19 mouse cellular contexts compared by ENCODE assay signal in genomic region chr5:32008401-32008800, GRCm38 (mm10).
A peak's percentile ranks its signal among the peaks of the same experiment; 100 is the strongest.
DNase-seq lines count a peak whose midpoint lies in the region; TF ChIP-seq lines count a peak whose summit lies in the region.
"Had no signal": no experiment of that assay in that cellular context is flagged by ENCODE, and none has a peak within 500 bp of the region (broad histone marks: within the 10 kb centered on the region; RNA-seq: fewer than 3 reads in every experiment).

No protein-coding gene starts in this region.

- peaks cover 3% of the 10 kb centered on the region; the same call in 1 of the 2 replicates for H3K4me1 ChIP-seq in cerebellum, adult 2 months (ENCODE audit: control insufficient read depth, insufficient read depth, low read length)
- H3K4me1 ChIP-seq: forebrain, embryonic 10.5 days; forebrain, embryonic 13.5 days; heart, embryonic 13.5 days; hindbrain, embryonic 10.5 days; hindbrain, embryonic 13.5 days; intestine, embryonic 15.5 days had no signal

- H3K27me3 ChIP-seq in cerebellum, adult 2 months (ENCODE audit: control insufficient read depth, insufficient read depth, low read length) = no peaks in the 10 kb centered on the region
- H3K27me3 ChIP-seq: forebrain, embryonic 13.5 days; heart, embryonic 13.5 days; hindbrain, embryonic 13.5 days; intestine, embryonic 15.5 days had no signal

- no peak for TF ChIP-seq POLR2A in cerebellum, adult 2 months (IDR thresholded peaks at IDR 0.05; ENCODE audit: borderline replicate concordance, insufficient read depth, low read length)

- 37% methylated on average over 3 of the region's 3 CpGs for whole genome bisulfite sequencing in cerebellum, adult 2 months

- TF ChIP-seq CTCF in cerebellum, adult 2 months (IDR thresholded peaks at IDR 0.05; ENCODE audit: borderline replicate concordance, insufficient read depth, low read depth, low read length) = no peak
- no peak for TF ChIP-seq CTCF in layer of hippocampus, adult 2 months (conservative IDR thresholded peaks at IDR 0.05)

- H3K4me3 ChIP-seq in cerebellum, adult 2 months (replicated peaks; ENCODE audit: insufficient read depth, low read depth, low read length) = no peak overlapping the region
- no peak overlapping the region for H3K4me3 ChIP-seq in layer of hippocampus, adult 2 months
- H3K4me3 ChIP-seq: forebrain, embryonic 10.5 days; forebrain, embryonic 13.5 days; heart, embryonic 10.5 days; heart, embryonic 13.5 days; hindbrain, embryonic 10.5 days; hindbrain, embryonic 13.5 days; intestine, embryonic 15.5 days had no signal

- peak; percentile 47 to 48 for DNase-seq in cerebellum, postnatal 10 days
- no peak for DNase-seq in cerebellum, adult 2 months
- DNase-seq in gastrocnemius, postnatal 25 days = peak; percentile 23
- DNase-seq in gastrocnemius, postnatal 14 days = no peak
- no peak for DNase-seq in layer of hippocampus, adult 2 months (ENCODE audit: low spot score in 2 of 2)
- DNase-seq in layer of hippocampus, postnatal 25 days (ENCODE audit: extremely low spot score in 1 of 2, low spot score in 1 of 2) = no peak
- DNase-seq in retina, adult 2 months (ENCODE audit: low read depth, low spot score) = peak; percentile 4
- no peak for DNase-seq in retina, embryonic 14.5 days (ENCODE audit: low spot score)
- DNase-seq: adrenal gland, adult 8-10 months; adrenal gland, postnatal 25 days; cerebellum, adult 18-20 months; cerebellum, adult 9-11 months had no signal

- intact Hi-C loops in gastrocnemius, postnatal 14 days (cut with DNase I; ENCODE audit: low total_unique reads) = no loop called here

- H3K27ac ChIP-seq in cerebellum, adult 2 months (ENCODE audit: insufficient read depth, low read length) = no peak overlapping the region
- peak overlapping the region; percentile 46; the same call in 1 of the 2 replicates for H3K27ac ChIP-seq in layer of hippocampus, adult 2 months
- H3K27ac ChIP-seq: forebrain, embryonic 10.5 days; forebrain, embryonic 13.5 days; heart, embryonic 10.5 days; heart, embryonic 13.5 days; hindbrain, embryonic 10.5 days; hindbrain, embryonic 13.5 days; intestine, embryonic 15.5 days had no signal

Comparison
In these comparisons a context has a peak if more than half of its experiments do, and no peak if none do; other contexts are left out.
1. DNase-seq: peak in cerebellum, postnatal 10 days (2 of 2), gastrocnemius, postnatal 25 days (single experiment) and retina, adult 2 months (single experiment); none in cerebellum, adult 2 months (0 of 2), gastrocnemius, postnatal 14 days (single experiment), layer of hippocampus, adult 2 months (0 of 2), layer of hippocampus, postnatal 25 days (0 of 2) and retina, embryonic 14.5 days (single experiment).